Mouse (Mus musculus) ES-Bruce4 (cell line): Measurements from ENCODE around the gene Msi2. TPM values are rescaled to one million over a fixed set of nuclear protein-coding genes. Genes with fewer than 3 reads are reported as not detected.
A peak's percentile ranks its signal among the peaks of the same experiment; 100 is the strongest.

Experiments
- H3K27ac ChIP-seq: 2 replicates; pipeline ENCODE4 v1.5.1; 2012; ENCODE audit warnings: low read length, inconsistent platforms; ENCODE audit not compliant: insufficient read depth
- H3K27me3 ChIP-seq: 2 replicates; pipeline ENCODE4 v1.6.1; 2012; ENCODE audit warnings: mild to moderate bottlenecking, low read length, inconsistent platforms; ENCODE audit not compliant: control insufficient read depth, poor library complexity, insufficient read depth, severe bottlenecking
- H3K36me3 ChIP-seq: 2 replicates; pipeline ENCODE4 v1.6.1; 2012; ENCODE audit warnings: inconsistent platforms, mild to moderate bottlenecking, low read length, moderate library complexity; ENCODE audit not compliant: control insufficient read depth, poor library complexity, insufficient read depth, severe bottlenecking
- H3K4me1 ChIP-seq: one replicate; pipeline ENCODE4 v1.8.1; 2011; ENCODE audit warnings: low read length; ENCODE audit not compliant: control insufficient read depth, insufficient read depth
- H3K4me3 ChIP-seq: 2 replicates; pipeline ENCODE4 v1.5.1; 2011; ENCODE audit warnings: low read depth, mild to moderate bottlenecking, low read length
- H3K9ac ChIP-seq: 2 replicates; pipeline ENCODE4 v1.6.1; 2012; ENCODE audit warnings: low read depth, mild to moderate bottlenecking, inconsistent platforms; ENCODE audit not compliant: poor library complexity, severe bottlenecking
- H3K9me3 ChIP-seq: replicated peaks from 2 replicates; pipeline ENCODE4 v1.6.1; 2012; ENCODE audit warnings: mild to moderate bottlenecking, low read length, inconsistent platforms; ENCODE audit not compliant: control insufficient read depth, poor library complexity, insufficient read depth, severe bottlenecking
- CTCF ChIP-seq: IDR thresholded peaks from one replicate; pipeline ENCODE4 v1.8.1; 2011; ENCODE audit warnings: low read depth, low read length
- EP300 ChIP-seq: IDR thresholded peaks from 2 replicates; pipeline ENCODE4 v1.6.1; 2011; ENCODE audit warnings: low read depth, low read length; ENCODE audit not compliant: insufficient read depth
- POLR2A ChIP-seq: IDR thresholded peaks from one replicate; pipeline ENCODE4 v1.8.1; 2011; ENCODE audit warnings: low read length; ENCODE audit not compliant: insufficient read depth
- polyA plus RNA-seq: library from polyadenylated mRNA; stranded (reverse); fragments of >200 nt; gene quantifications from 2 replicates; pipeline ENCODE4 v1.2.4, GENCODE M21; 2011; ENCODE audit warnings: low read depth; ENCODE audit not compliant: missing spikeins, insufficient read depth, insufficient read length

The Msi2 gene
- 110 and 111 TPM in 2 replicates for polyA plus RNA-seq

DNA sequence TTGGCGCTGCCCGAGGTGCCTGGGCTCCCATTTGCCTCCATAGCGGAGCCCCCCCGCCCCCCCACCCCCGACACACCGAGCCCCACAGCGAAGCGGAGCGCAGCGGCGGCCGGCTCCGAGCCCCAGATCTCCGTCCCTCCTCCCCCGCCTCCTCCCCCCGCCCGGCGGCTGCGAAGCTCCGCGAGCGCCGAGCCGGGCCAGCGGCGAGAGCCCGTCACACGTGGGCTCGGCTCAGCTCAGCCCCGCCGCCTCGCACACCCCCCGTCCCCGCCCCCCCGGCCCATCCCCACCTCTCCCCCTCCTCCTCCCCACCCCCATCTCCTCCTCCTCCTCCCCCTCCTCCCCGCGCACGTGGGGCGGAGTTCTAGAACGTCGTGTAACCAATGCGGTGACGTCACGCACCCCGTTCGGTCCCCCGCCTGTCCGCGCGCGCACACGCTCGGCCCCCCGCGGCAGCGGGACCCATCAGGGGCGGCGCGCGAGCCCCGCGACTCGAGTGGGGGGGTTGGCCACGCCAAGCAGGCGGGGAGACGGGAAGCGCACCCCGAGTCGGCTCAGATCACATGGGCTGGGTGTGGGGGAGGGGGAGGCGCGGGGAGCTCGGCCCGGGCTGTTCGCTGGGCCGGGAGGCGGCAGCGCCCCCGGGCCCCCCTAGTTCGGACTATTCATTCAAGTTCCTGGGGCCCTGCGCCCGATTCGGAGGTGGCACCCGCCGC, at the start of gene Msi2:
Gene Msi2, minus strand, starts transcription at position 464 of the 716 bp plus-strand sequence.
- no peak within 1 kb of the TSS for H3K27ac ChIP-seq
- H3K4me3 ChIP-seq = peak within 1 kb of the TSS; percentile 74
- H3K9me3 ChIP-seq = no peaks in the 10 kb centered on the region
- H3K27me3 ChIP-seq = no peaks in the 10 kb centered on the region
- H3K9ac ChIP-seq = peak within 1 kb of the TSS; percentile 100
- TF ChIP-seq CTCF = no peak
- TF ChIP-seq EP300 = no peak
- TF ChIP-seq POLR2A = no peak
- H3K4me1 ChIP-seq = peaks cover 6% of the 10 kb centered on the region
- no peaks in the 10 kb centered on the region; the same call in 1 of the 2 replicates for H3K36me3 ChIP-seq

DNA sequence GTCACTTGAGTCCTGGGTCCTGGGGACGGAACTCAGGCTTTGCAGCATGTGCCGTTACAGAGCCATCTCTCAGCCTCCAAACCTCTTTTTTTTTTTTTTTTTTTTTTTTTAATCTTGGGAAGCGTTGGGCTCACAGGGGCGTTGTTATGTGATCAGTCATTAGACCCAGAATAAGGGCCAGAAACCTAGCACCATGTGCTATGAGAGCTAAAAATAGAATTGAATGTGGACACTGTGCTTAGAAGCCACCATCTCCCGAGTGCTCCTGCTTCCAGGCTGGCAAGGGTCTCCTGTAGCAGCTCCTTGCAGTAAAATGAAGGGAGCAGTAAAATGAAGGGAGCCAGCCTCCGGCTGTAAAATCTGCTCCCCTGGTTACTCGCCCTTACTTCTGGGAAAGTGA, 47.3 kb upstream of the Msi2 start:
- H3K36me3 ChIP-seq = no peaks in the 10 kb centered on the region
- H3K27me3 ChIP-seq = no peaks in the 10 kb centered on the region
- H3K27ac ChIP-seq = no peak overlapping the region
- H3K9ac ChIP-seq = no peak overlapping the region
- no peak overlapping the region for H3K4me3 ChIP-seq
- TF ChIP-seq EP300 (no peak), CTCF (no peak), POLR2A (no peak)
- H3K9me3 ChIP-seq = peaks cover 4% of the 10 kb centered on the region; the same call in 1 of the 2 replicates
- no peaks in the 10 kb centered on the region for H3K4me1 ChIP-seq

DNA sequence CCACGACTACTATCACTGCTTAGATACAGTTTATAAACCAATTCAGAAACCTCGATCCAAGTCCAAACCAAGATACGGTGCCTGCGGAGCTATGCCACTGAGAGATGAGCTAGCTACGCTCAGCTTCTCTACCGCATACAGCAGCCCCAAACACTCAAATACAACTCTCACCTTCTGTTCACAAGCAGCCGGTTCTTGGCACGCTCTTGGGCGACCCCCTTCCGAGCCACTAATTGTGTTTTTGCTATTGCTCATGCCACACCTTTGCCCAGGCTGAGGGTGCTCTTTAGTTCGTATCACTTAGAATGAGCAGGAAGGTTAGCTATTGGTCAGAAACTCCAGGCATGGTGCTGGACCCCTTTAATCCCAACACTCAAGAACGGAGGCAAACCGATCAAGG, 45.1 kb upstream of the Msi2 start:
- TF ChIP-seq EP300 (no peak), CTCF (no peak), POLR2A (no peak)
- no peaks in the 10 kb centered on the region for H3K27me3 ChIP-seq
- no peak overlapping the region for H3K9ac ChIP-seq
- H3K4me1 ChIP-seq = no peaks in the 10 kb centered on the region
- peaks cover 4% of the 10 kb centered on the region; the same call in 1 of the 2 replicates for H3K9me3 ChIP-seq
- no peak overlapping the region for H3K27ac ChIP-seq
- H3K4me3 ChIP-seq = no peak overlapping the region
- H3K36me3 ChIP-seq = no peaks in the 10 kb centered on the region

DNA sequence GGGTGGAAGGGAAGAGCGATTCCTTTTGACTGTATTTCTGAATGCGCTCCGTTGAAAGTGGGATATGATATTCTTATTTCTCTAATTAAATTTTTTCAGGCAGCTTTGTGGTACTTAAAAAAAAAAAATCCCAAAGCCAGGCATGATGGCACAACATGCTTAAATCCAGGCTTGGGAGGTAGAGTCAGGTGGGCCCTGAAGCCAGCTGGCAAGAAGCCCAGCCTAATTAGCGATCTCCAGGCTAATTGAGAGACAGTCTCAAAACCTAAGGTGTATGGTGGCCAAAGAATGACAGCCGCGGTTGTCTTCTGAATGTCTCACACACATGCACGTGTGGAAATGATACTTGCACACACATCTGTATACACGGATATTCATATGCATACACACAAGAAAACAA, 41.2 kb upstream of the Msi2 start:
- Histone ChIP-seq H3K4me3 (no peak overlapping the region), H3K27me3 (no peaks in the 10 kb centered on the region), H3K36me3 (no peaks in the 10 kb centered on the region), H3K4me1 (no peaks in the 10 kb centered on the region), H3K9ac (no peak overlapping the region), H3K9me3 (no peaks in the 10 kb centered on the region), H3K27ac (no peak overlapping the region)
- no peak for TF ChIP-seq POLR2A
- no peak for TF ChIP-seq CTCF
- no peak for TF ChIP-seq EP300

DNA sequence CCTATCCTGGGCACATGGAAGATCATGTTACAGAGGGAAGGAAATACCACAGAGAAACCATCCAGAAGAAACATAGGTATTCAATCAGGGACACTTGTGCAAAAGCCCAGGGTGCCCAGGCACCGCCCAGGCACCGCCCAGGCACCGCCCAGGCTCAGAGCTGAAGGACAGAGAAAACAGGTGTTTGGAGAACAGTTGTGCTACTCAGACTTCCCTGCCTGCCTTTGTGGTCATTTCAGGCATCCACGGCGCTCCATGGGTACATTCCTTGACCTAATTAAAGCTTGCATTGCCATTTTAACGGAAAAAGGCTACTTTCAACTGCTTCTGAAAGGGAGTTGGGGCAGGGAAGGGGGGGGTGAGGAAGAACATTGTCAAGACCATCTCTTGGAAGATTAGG, 40.1 kb upstream of the Msi2 start:
- no peak overlapping the region for H3K4me3 ChIP-seq
- no peak overlapping the region for H3K27ac ChIP-seq
- TF ChIP-seq EP300 (peak; percentile 68; the same call in 1 of the 2 replicates), POLR2A (no peak)
- no peak overlapping the region for H3K9ac ChIP-seq
- H3K4me1 ChIP-seq = no peaks in the 10 kb centered on the region
- H3K27me3 ChIP-seq = no peaks in the 10 kb centered on the region
- H3K36me3 ChIP-seq = no peaks in the 10 kb centered on the region
- no peaks in the 10 kb centered on the region for H3K9me3 ChIP-seq

DNA sequence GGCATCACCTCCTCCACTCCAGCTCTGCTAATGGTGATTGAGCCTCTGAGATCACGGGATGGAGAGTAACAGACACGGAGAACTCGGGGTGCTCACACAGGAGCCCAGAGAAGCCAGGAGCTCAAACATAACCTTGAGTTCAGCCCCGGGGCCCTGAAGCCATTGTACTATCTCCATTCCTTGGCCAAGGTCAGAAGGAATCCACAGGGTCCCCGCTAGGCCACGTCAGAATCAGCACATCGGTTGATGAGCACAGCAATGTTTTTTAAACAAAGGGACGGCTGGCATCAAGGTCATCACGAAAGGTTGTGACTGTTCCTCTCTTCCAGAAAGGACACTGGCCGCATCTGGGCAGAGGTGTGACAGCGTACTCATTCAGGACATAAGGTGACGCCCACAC, 27.0 kb upstream of the Msi2 start:
- no peak overlapping the region for H3K4me3 ChIP-seq
- H3K27ac ChIP-seq = no peak overlapping the region
- no peak overlapping the region for H3K9ac ChIP-seq
- no peak for TF ChIP-seq EP300
- TF ChIP-seq POLR2A = no peak
- TF ChIP-seq CTCF = no peak
- H3K4me1 ChIP-seq = no peaks in the 10 kb centered on the region
- no peaks in the 10 kb centered on the region for H3K9me3 ChIP-seq
- H3K27me3 ChIP-seq = 0 out of 2 replicates have a peak, but pooled peaks cover 2% of the 10 kb centered on the region
- no peaks in the 10 kb centered on the region for H3K36me3 ChIP-seq
